Mouse (Mus musculus) ES-Bruce4 (cell line): ENCODE data around the gene AC134908.4.

Source experiments
- CTCF ChIP-seq: IDR thresholded peaks from one replicate; pipeline ENCODE4 v1.8.1; 2011; ENCODE audit warnings: low read depth, low read length
- EP300 ChIP-seq: IDR thresholded peaks from 2 replicates; pipeline ENCODE4 v1.6.1; 2011; ENCODE audit warnings: low read depth, low read length; ENCODE audit not compliant: insufficient read depth
- POLR2A ChIP-seq: IDR thresholded peaks from one replicate; pipeline ENCODE4 v1.8.1; 2011; ENCODE audit warnings: low read length; ENCODE audit not compliant: insufficient read depth

DNA sequence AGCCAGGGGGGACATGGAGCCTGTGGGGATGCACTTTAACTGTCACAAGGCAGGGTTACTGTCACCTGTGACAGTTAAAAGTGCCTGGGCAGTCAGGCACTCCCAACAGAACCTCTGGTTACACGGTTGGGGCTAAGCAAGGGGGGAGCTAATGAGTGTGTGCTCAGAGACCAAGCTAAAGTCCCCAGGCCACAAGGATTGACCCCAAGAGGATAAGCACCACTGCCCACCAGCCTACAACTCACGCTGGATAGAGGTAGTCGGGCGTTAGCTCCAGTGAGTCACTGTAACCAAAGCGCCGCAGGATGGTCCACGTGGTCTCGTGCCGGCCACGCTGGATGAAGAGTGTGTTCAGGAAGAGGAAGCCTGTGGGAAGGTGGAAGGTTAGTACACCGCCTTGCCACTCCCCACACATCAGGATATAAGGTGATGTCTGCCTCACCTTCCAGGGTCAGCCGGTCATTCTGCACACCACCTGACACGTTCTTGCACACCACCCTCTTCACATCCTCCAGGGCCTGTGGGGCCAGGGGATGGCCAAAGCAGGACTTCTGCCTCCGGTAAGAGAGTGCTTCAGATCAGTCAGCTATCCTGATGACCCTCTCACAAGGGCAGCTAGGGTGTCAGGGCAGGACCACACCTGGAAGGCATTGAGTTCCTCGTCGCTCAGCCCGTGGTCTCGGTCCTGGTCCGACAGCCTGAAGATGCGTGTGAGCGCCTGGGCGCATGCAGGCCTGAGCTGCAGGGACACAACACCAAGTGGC, 45.8 kb upstream of the AC134908.4 start, which contains the start of gene Gm20683:
- TF ChIP-seq CTCF (no peak), POLR2A (no peak), EP300 (no peak)
